Mouse (Mus musculus) yolk sac, embryonic 10.5 days (tissue): ENCODE data around the gene Tmem120b.
A peak's percentile ranks its signal among the peaks of the same experiment; 100 is the strongest.
"Not testable (repeated sequence)": the region's sequence is repeated elsewhere in the genome, so short reads cannot be mapped to it uniquely, and the experiment has no call there.

Experiments used
- DNase-seq: peaks from one replicate; pipeline ENCODE4 v3.0.0-alpha.2; 2017; ENCODE audit warnings: low spot score

The Tmem120b gene

GRCm38 (mm10) chr5:123051736-123052135 lies 16.5 kb upstream of the Tmem120b start:
- no peak for DNase-seq

- peak; percentile 100 for DNase-seq
These were observed 10.6 kb upstream of the Tmem120b start for GRCm38 (mm10) chr5:123057366-123058250.

GRCm38 (mm10) chr5:123058251-123059102 lies 9.7 kb upstream of the Tmem120b start:
- no peak for DNase-seq

- DNase-seq = peak; percentile 46
These were observed 8.3 kb upstream of the Tmem120b start for GRCm38 (mm10) chr5:123059757-123060520.

GRCm38 (mm10) chr5:123060706-123061401 lies 7.4 kb upstream of the Tmem120b start:
- DNase-seq = no peak

GRCm38 (mm10) chr5:123061402-123061749 lies 6.8 kb upstream of the Tmem120b start:
- DNase-seq = not testable (repeated sequence)

GRCm38 (mm10) chr5:123063141-123063540 lies 5.1 kb upstream of the Tmem120b start:
- DNase-seq = no peak

GRCm38 (mm10) chr5:123064207-123064606 lies 4.0 kb upstream of the Tmem120b start:
- DNase-seq = peak; percentile 45

GRCm38 (mm10) chr5:123067395-123067995 lies 720 bp upstream of the Tmem120b start:
- no peak for DNase-seq

- no peak for DNase-seq
These were observed 499 bp downstream of the Tmem120b start for GRCm38 (mm10) chr5:123068714-123069113.

- DNase-seq = peak; percentile 90
These were observed 7.6 kb downstream of the Tmem120b start for GRCm38 (mm10) chr5:123075576-123076418.

GRCm38 (mm10) chr5:123076419-123077281 lies 8.4 kb downstream of the Tmem120b start:
- no peak for DNase-seq

GRCm38 (mm10) chr5:123079568-123079967 lies 11.4 kb downstream of the Tmem120b start:
- DNase-seq = no peak

- no peak for DNase-seq
These were observed 11.8 kb downstream of the Tmem120b start for GRCm38 (mm10) chr5:123080041-123080440.

GRCm38 (mm10) chr5:123080510-123080909 lies 12.3 kb downstream of the Tmem120b start:
- no peak for DNase-seq

GRCm38 (mm10) chr5:123083340-123084050 lies 15.3 kb downstream of the Tmem120b start:
- DNase-seq = peak; percentile 50

- no peak for DNase-seq
These were observed 18.3 kb downstream of the Tmem120b start for GRCm38 (mm10) chr5:123086501-123086900.

- no peak for DNase-seq
These were observed 20.6 kb downstream of the Tmem120b start for GRCm38 (mm10) chr5:123088784-123089183.
